Mouse (Mus musculus): ENCODE data around the gene Ubl3. TPM values are rescaled to one million over a fixed set of nuclear protein-coding genes. Genes with fewer than 3 reads are reported as not detected.

Ubl3 gene
- total and polyA plus RNA-seq, 3 experiments = 43.6 to 112 (median 92.7) TPM

GRCm38 (mm10) chr5:148517445-148517844 lies 35.1 kb downstream of the Ubl3 start:
- WGBS = 74% methylated on average over 4 of the region's 4 CpGs
- Histone ChIP-seq H3K27me3 (ENCODE audit: control insufficient read depth, insufficient read depth, low read length) (no peaks in the 10 kb centered on the region), H3K27ac (no peak overlapping the region), H3K4me1 (ENCODE audit: control insufficient read depth, insufficient read depth, low read length) (peaks cover 14% of the 10 kb centered on the region), H3K79me2 (replicated peaks; ENCODE audit: control insufficient read depth, insufficient read depth, low read length) (peaks cover 6% of the 10 kb centered on the region), H3K36me3 (ENCODE audit: control insufficient read depth, insufficient read depth, low read length) (no peaks in the 10 kb centered on the region; the same call in 1 of the 2 replicates), H3K9ac (ENCODE audit: low read depth, low read length) (no peak overlapping the region), H3K4me3 (no peak overlapping the region)
- TF ChIP-seq CTCF (IDR thresholded peaks at IDR 0.05) (no peak), POLR2A (IDR thresholded peaks at IDR 0.05; ENCODE audit: insufficient read depth, low read depth, low read length) (no peak), EP300 (IDR thresholded peaks at IDR 0.05; ENCODE audit: insufficient read depth, low read depth, low read length) (no peak)
- intact Hi-C loops (cut with DNase I) = no loop called here
- DNase-seq = no peak

GRCm38 (mm10) chr5:148512042-148512640 lies 40.4 kb downstream of the Ubl3 start:
- peaks cover 18% of the 10 kb centered on the region for H3K4me1 ChIP-seq (ENCODE audit: control insufficient read depth, insufficient read depth, low read length)
- H3K36me3 ChIP-seq (ENCODE audit: control insufficient read depth, insufficient read depth, low read length) = peaks cover 12% of the 10 kb centered on the region
- no peak overlapping the region for H3K27ac ChIP-seq
- no peak overlapping the region for H3K9ac ChIP-seq (ENCODE audit: low read depth, low read length)
- 46% methylated on average over 5 of the region's 5 CpGs for WGBS
- peaks cover 4% of the 10 kb centered on the region; the same call in 1 of the 2 replicates for H3K79me2 ChIP-seq (replicated peaks; ENCODE audit: control insufficient read depth, insufficient read depth, low read length)
- TF ChIP-seq EP300 (IDR thresholded peaks at IDR 0.05; ENCODE audit: insufficient read depth, low read depth, low read length) (no peak), POLR2A (IDR thresholded peaks at IDR 0.05; ENCODE audit: insufficient read depth, low read depth, low read length) (no peak), CTCF (IDR thresholded peaks at IDR 0.05) (no peak)
- H3K27me3 ChIP-seq (ENCODE audit: control insufficient read depth, insufficient read depth, low read length) = no peaks in the 10 kb centered on the region
- no peak overlapping the region for H3K4me3 ChIP-seq
- DNase-seq = no peak
- intact Hi-C loops (cut with DNase I) = loop anchor here (5.0 kb wide), 1 partner anchor 40 kb away; the partner anchor contains the start of gene Ubl3

DNA sequence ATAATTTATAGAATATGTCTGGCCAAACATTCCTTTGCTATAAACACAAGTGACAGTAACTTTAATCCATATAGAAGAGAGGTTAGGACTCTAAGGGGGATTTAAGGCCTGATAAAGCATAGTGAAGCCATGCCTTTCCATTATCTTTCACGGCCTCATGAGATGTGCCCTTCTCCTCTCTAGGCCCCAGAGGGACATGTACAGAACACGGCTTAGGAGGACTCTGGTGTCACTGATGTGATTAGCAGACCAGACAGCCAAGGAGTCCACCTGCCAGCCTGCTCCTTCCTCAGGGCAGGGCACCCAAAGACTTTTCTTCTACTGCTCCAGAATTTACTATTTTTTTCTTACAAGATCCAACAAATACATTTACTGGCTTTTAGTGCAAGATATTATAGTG lies 42.3 kb downstream of the Ubl3 start:
- Histone ChIP-seq H3K4me1 (ENCODE audit: control insufficient read depth, insufficient read depth, low read length) (peaks cover 16% of the 10 kb centered on the region), H3K79me2 (replicated peaks; ENCODE audit: control insufficient read depth, insufficient read depth, low read length) (0 out of 2 replicates have a peak, but pooled peaks cover 2% of the 10 kb centered on the region), H3K27me3 (ENCODE audit: control insufficient read depth, insufficient read depth, low read length) (no peaks in the 10 kb centered on the region), H3K27ac (no peak overlapping the region), H3K4me3 (no peak overlapping the region), H3K9ac (ENCODE audit: low read depth, low read length) (no peak overlapping the region), H3K36me3 (ENCODE audit: control insufficient read depth, insufficient read depth, low read length) (peaks cover 12% of the 10 kb centered on the region)
- DNase-seq = no peak
- TF ChIP-seq POLR2A (IDR thresholded peaks at IDR 0.05; ENCODE audit: insufficient read depth, low read depth, low read length) = no peak
- TF ChIP-seq EP300 (IDR thresholded peaks at IDR 0.05; ENCODE audit: insufficient read depth, low read depth, low read length) = no peak
- no peak for TF ChIP-seq CTCF (IDR thresholded peaks at IDR 0.05)
- intact Hi-C loops (cut with DNase I) = loop anchor here (5.0 kb wide), 1 partner anchor 42 kb away; the partner anchor contains the start of gene Ubl3
- 62% methylated on average over 2 of the region's 2 CpGs for WGBS

DNA sequence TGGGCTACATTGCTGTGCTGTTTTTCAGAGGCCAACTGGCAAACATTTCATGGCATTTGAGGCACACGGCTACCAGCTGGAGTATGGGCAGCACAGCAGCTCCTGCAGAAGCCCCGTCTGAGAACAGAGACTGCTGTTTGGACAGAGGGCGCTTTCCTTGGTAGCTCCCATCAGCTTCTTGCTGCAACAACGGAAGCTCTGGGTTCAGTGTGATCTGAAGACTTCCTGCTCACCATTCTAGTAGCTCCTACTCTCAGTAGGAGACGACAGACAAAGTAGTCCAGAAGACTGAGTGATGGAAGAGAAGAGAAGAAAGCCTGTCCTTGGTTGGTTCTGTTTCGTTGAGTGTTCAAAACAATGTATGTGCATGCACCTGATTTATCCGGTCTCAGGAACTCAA lies 42.9 kb downstream of the Ubl3 start:
- H3K27ac ChIP-seq = peak overlapping the region; percentile 28
- peaks cover 12% of the 10 kb centered on the region for H3K36me3 ChIP-seq (ENCODE audit: control insufficient read depth, insufficient read depth, low read length)
- no peak for TF ChIP-seq POLR2A (IDR thresholded peaks at IDR 0.05; ENCODE audit: insufficient read depth, low read depth, low read length)
- TF ChIP-seq EP300 (IDR thresholded peaks at IDR 0.05; ENCODE audit: insufficient read depth, low read depth, low read length) = no peak
- TF ChIP-seq CTCF (IDR thresholded peaks at IDR 0.05) = no peak
- H3K9ac ChIP-seq (ENCODE audit: low read depth, low read length) = no peak overlapping the region
- 53% methylated on average over 7 of the region's 7 CpGs for WGBS
- peaks cover 13% of the 10 kb centered on the region for H3K4me1 ChIP-seq (ENCODE audit: control insufficient read depth, insufficient read depth, low read length)
- H3K79me2 ChIP-seq (replicated peaks; ENCODE audit: control insufficient read depth, insufficient read depth, low read length) = 0 out of 2 replicates have a peak, but pooled peaks cover 2% of the 10 kb centered on the region
- no peaks in the 10 kb centered on the region for H3K27me3 ChIP-seq (ENCODE audit: control insufficient read depth, insufficient read depth, low read length)
- H3K4me3 ChIP-seq = no peak overlapping the region
- intact Hi-C loops (cut with DNase I) = loop anchor here (5.0 kb wide), 1 partner anchor 43 kb away; the partner anchor contains the start of gene Ubl3
- DNase-seq = no peak

DNA sequence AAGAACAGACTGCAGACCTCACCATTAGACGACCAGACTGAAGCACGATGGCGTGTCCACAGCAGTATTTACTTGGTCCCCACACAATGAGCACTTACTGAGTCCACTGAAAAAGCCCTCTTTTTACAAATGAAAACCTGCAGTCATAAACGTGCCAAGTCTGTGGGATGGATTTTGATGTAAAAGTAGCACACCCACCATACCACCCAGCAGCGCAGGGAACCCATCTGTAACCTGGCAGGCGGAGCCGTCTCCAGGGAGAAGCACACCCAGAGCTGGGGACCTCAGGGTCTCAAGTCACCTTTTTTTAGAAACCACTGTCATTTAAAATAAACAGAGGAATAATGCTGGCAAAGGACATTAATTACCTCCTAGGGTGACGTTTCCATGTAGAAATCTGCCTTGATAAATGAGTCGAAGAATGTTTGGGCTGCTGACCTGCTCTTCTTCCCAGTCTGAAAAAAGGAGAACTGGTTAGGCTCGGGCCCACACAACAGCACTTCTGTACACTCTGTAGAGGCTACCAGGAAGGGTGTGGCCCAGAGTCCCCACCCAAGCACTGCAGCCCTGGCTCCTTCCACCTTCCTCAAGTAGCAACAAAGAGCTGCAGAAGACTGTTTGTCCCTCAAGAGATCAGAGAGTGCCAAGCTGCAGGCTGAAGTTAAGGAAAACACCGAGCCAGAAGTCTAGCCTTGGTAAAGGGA lies 43.5 kb downstream of the Ubl3 start:
- DNase-seq = peak in 1 of 2 experiments; percentile 65
- Histone ChIP-seq H3K27me3 (ENCODE audit: control insufficient read depth, insufficient read depth, low read length) (no peaks in the 10 kb centered on the region), H3K36me3 (ENCODE audit: control insufficient read depth, insufficient read depth, low read length) (peaks cover 12% of the 10 kb centered on the region), H3K4me3 (no peak overlapping the region), H3K4me1 (ENCODE audit: control insufficient read depth, insufficient read depth, low read length) (peaks cover 13% of the 10 kb centered on the region), H3K9ac (ENCODE audit: low read depth, low read length) (no peak overlapping the region), H3K27ac (peak overlapping the region; percentile 28), H3K79me2 (replicated peaks; ENCODE audit: control insufficient read depth, insufficient read depth, low read length) (0 out of 2 replicates have a peak, but pooled peaks cover 1% of the 10 kb centered on the region)
- WGBS = 70% methylated on average over 11 of the region's 11 CpGs
- TF ChIP-seq CTCF (IDR thresholded peaks at IDR 0.05) = no peak
- no peak for TF ChIP-seq EP300 (IDR thresholded peaks at IDR 0.05; ENCODE audit: insufficient read depth, low read depth, low read length)
- no peak for TF ChIP-seq POLR2A (IDR thresholded peaks at IDR 0.05; ENCODE audit: insufficient read depth, low read depth, low read length)
- intact Hi-C loops (cut with DNase I) = no loop called here

DNA sequence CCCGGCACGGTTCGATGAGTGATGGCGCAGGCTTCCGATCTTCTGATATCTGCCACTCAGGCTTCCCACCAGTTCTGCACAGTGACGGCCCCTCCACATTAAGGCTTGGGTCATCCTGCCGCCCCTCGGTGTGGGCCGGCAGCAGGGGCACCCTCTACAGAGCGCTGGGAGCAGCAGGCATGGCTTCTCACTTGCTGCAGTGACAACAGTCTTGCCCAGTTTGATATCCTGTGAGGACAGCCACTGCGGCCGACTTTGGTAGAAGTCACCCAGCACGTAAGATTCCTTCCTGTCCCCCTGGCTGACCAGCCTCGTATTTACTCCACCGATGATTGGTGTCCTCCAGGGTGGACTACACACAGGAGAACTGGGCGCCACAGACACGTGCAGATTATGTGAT lies 47.2 kb downstream of the Ubl3 start:
- intact Hi-C loops (cut with DNase I) = no loop called here
- TF ChIP-seq CTCF (IDR thresholded peaks at IDR 0.05) (no peak), EP300 (IDR thresholded peaks at IDR 0.05; ENCODE audit: insufficient read depth, low read depth, low read length) (no peak), POLR2A (IDR thresholded peaks at IDR 0.05; ENCODE audit: insufficient read depth, low read depth, low read length) (no peak)
- no peak for DNase-seq
- no peak overlapping the region for H3K27ac ChIP-seq
- H3K9ac ChIP-seq (ENCODE audit: low read depth, low read length) = no peak overlapping the region
- peaks cover 9% of the 10 kb centered on the region for H3K36me3 ChIP-seq (ENCODE audit: control insufficient read depth, insufficient read depth, low read length)
- no peak overlapping the region for H3K4me3 ChIP-seq
- H3K79me2 ChIP-seq (replicated peaks; ENCODE audit: control insufficient read depth, insufficient read depth, low read length) = no peaks in the 10 kb centered on the region
- peaks cover 4% of the 10 kb centered on the region for H3K4me1 ChIP-seq (ENCODE audit: control insufficient read depth, insufficient read depth, low read length)
- WGBS = 91% methylated on average over 17 of the region's 17 CpGs
- no peaks in the 10 kb centered on the region for H3K27me3 ChIP-seq (ENCODE audit: control insufficient read depth, insufficient read depth, low read length)

Data from heart, adult 2 months (tissue).